Mouse (Mus musculus): ENCODE results near the gene Kat2b. TPM values are rescaled to one million over a fixed set of nuclear protein-coding genes. Genes with fewer than 3 reads are reported as not detected.

The Kat2b gene
- polyA plus RNA-seq, 1 experiment from 2014 or later, result 5.5 TPM

GRCm38 (mm10) chr17:53551306-53552299, 15.1 kb upstream of the Kat2b start:
- peak; percentile 85 for DNase-seq (ENCODE audit: low spot score, missing footprints)
- 53% methylated on average over 8 of the region's 8 CpGs for WGBS
- Histone ChIP-seq H3K27ac (ENCODE audit: low read depth, low read length) (no peak overlapping the region), H3K27me3 (ENCODE audit: control insufficient read depth, insufficient read depth, low read length) (no peaks in the 10 kb centered on the region), H3K9me3 (ENCODE audit: control insufficient read depth, low read length) (no peaks in the 10 kb centered on the region), H3K4me1 (ENCODE audit: control insufficient read depth, insufficient read depth, low read length) (peaks cover 7% of the 10 kb centered on the region), H3K9ac (ENCODE audit: low read length) (no peak overlapping the region), H3K4me3 (ENCODE audit: low read depth, low read length) (no peak overlapping the region), H3K36me3 (ENCODE audit: control insufficient read depth, insufficient read depth, low read length) (no peaks in the 10 kb centered on the region), H3K4me2 (no peak overlapping the region)
- peak; percentile 65; the same call in 1 of the 2 replicates for ATAC-seq (ENCODE audit: low FRiP score)

DNA sequence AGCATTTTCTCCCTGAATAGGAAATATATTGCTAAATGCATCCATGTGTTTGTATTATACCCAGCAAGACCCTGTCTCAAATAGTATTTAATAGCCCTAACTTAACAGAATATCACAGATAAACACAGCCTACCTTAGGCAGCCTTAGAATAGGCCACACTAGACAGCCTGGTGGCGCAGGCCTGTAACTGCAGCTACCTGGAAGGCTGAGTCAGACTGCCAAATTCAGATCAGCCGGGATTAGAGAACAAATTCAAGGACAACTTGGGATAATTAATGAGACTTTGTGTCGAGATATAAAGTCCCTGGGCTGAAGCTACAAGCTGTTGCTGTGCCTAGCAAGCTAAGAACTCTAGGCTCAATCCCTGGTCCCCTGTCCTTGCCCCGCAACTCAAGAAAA, 12.6 kb upstream of the Kat2b start:
- Histone ChIP-seq H3K4me3 (ENCODE audit: low read depth, low read length) (no peak overlapping the region), H3K36me3 (ENCODE audit: control insufficient read depth, insufficient read depth, low read length) (no peaks in the 10 kb centered on the region), H3K27ac (ENCODE audit: low read depth, low read length) (no peak overlapping the region), H3K4me2 (no peak overlapping the region), H3K4me1 (ENCODE audit: control insufficient read depth, insufficient read depth, low read length) (peaks cover 7% of the 10 kb centered on the region), H3K9me3 (ENCODE audit: control insufficient read depth, low read length) (no peaks in the 10 kb centered on the region), H3K9ac (ENCODE audit: low read length) (no peak overlapping the region), H3K27me3 (ENCODE audit: control insufficient read depth, insufficient read depth, low read length) (no peaks in the 10 kb centered on the region)
- DNase-seq (ENCODE audit: low spot score, missing footprints) (no peak), ATAC-seq (ENCODE audit: low FRiP score) (no peak)
- 73% methylated on average over 4 of the region's 4 CpGs for WGBS

GRCm38 (mm10) chr17:53554813-53555212, 11.8 kb upstream of the Kat2b start:
- no peaks in the 10 kb centered on the region for H3K9me3 ChIP-seq (ENCODE audit: control insufficient read depth, low read length)

GRCm38 (mm10) chr17:53557443-53557842, 9.2 kb upstream of the Kat2b start:
- Histone ChIP-seq H3K4me3 (ENCODE audit: low read depth, low read length) (no peak overlapping the region), H3K36me3 (ENCODE audit: control insufficient read depth, insufficient read depth, low read length) (no peaks in the 10 kb centered on the region), H3K27ac (ENCODE audit: low read depth, low read length) (no peak overlapping the region), H3K4me1 (ENCODE audit: control insufficient read depth, insufficient read depth, low read length) (no peaks in the 10 kb centered on the region), H3K4me2 (no peak overlapping the region), H3K9ac (ENCODE audit: low read length) (no peak overlapping the region), H3K27me3 (ENCODE audit: control insufficient read depth, insufficient read depth, low read length) (no peaks in the 10 kb centered on the region), H3K9me3 (ENCODE audit: control insufficient read depth, low read length) (no peaks in the 10 kb centered on the region)
- ATAC-seq (ENCODE audit: low FRiP score), result no peak
- no peak for DNase-seq (ENCODE audit: low spot score, missing footprints)
- WGBS, result 55% methylated on average over 3 of the region's 3 CpGs

More at GRCm38 (mm10) chr17:53554813-53555212, 11.8 kb upstream of the Kat2b start:
- DNase-seq (ENCODE audit: low spot score, missing footprints) (no peak), ATAC-seq (ENCODE audit: low FRiP score) (no peak)
- Histone ChIP-seq H3K4me2 (no peak overlapping the region), H3K9ac (ENCODE audit: low read length) (no peak overlapping the region), H3K36me3 (ENCODE audit: control insufficient read depth, insufficient read depth, low read length) (no peaks in the 10 kb centered on the region), H3K27me3 (ENCODE audit: control insufficient read depth, insufficient read depth, low read length) (no peaks in the 10 kb centered on the region), H3K4me3 (ENCODE audit: low read depth, low read length) (no peak overlapping the region), H3K4me1 (ENCODE audit: control insufficient read depth, insufficient read depth, low read length) (peaks cover 7% of the 10 kb centered on the region), H3K27ac (ENCODE audit: low read depth, low read length) (no peak overlapping the region)
- WGBS, result 82% methylated on average over 3 of the region's 3 CpGs

- 91% methylated on average over 5 of the region's 5 CpGs for WGBS
- ATAC-seq (ENCODE audit: low FRiP score) (no peak), DNase-seq (ENCODE audit: low spot score, missing footprints) (no peak)
- no peaks in the 10 kb centered on the region for H3K9me3 ChIP-seq (ENCODE audit: control insufficient read depth, low read length)
- H3K27me3 ChIP-seq (ENCODE audit: control insufficient read depth, insufficient read depth, low read length), result no peaks in the 10 kb centered on the region
- H3K27ac ChIP-seq (ENCODE audit: low read depth, low read length), result no peak overlapping the region
- no peak overlapping the region for H3K4me3 ChIP-seq (ENCODE audit: low read depth, low read length)
- no peaks in the 10 kb centered on the region for H3K4me1 ChIP-seq (ENCODE audit: control insufficient read depth, insufficient read depth, low read length)
- H3K36me3 ChIP-seq (ENCODE audit: control insufficient read depth, insufficient read depth, low read length), result no peaks in the 10 kb centered on the region
- no peak overlapping the region for H3K4me2 ChIP-seq
- no peak overlapping the region for H3K9ac ChIP-seq (ENCODE audit: low read length)
Observed at GRCm38 (mm10) chr17:53559646-53560045, 7.0 kb upstream of the Kat2b start.

DNA sequence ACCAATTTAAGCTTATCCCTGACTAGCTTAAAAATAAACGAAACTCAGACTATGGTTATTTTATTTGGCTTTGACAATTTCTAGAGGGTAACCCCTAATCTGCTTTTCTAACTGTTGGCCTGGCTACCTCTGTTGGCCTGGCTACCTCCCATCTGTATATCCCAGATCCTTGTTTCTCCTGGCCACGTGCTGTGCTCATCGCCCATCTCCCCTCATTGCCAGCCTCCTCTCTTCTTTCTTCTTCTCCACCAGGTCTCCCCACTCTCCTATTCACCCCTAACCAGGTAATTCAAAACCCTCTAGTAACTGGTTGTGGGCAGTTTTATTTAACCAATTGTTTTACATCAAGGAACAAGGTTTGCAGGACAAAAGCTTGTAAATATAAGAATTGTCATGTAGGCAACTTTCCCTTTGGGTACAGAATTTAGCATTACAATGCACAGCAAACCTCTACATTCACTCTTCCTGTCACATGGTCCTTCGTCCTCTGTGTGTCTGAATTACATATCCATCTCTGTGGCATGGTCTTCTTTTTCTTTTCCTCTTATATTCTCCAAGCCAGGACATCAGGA, 5.1 kb upstream of the Kat2b start:
- ATAC-seq (ENCODE audit: low FRiP score) (no peak), DNase-seq (ENCODE audit: low spot score, missing footprints) (no peak)
- Histone ChIP-seq H3K4me2 (no peak overlapping the region), H3K27me3 (ENCODE audit: control insufficient read depth, insufficient read depth, low read length) (no peaks in the 10 kb centered on the region), H3K9ac (ENCODE audit: low read length) (no peak overlapping the region), H3K27ac (ENCODE audit: low read depth, low read length) (no peak overlapping the region), H3K4me1 (ENCODE audit: control insufficient read depth, insufficient read depth, low read length) (peaks cover 3% of the 10 kb centered on the region), H3K36me3 (ENCODE audit: control insufficient read depth, insufficient read depth, low read length) (no peaks in the 10 kb centered on the region), H3K4me3 (ENCODE audit: low read depth, low read length) (no peak overlapping the region), H3K9me3 (ENCODE audit: control insufficient read depth, low read length) (no peaks in the 10 kb centered on the region)
- 84% methylated on average over 4 of the region's 4 CpGs for WGBS

GRCm38 (mm10) chr17:53564837-53565236, 1.8 kb upstream of the Kat2b start:
- no peak overlapping the region for H3K9ac ChIP-seq (ENCODE audit: low read length)
- no peak overlapping the region for H3K27ac ChIP-seq (ENCODE audit: low read depth, low read length)
- H3K4me2 ChIP-seq, result no peak overlapping the region
- no peaks in the 10 kb centered on the region for H3K9me3 ChIP-seq (ENCODE audit: control insufficient read depth, low read length)
- ATAC-seq (ENCODE audit: low FRiP score) (no peak), DNase-seq (ENCODE audit: low spot score, missing footprints) (no peak)
- H3K4me3 ChIP-seq (ENCODE audit: low read depth, low read length), result no peak overlapping the region
- H3K27me3 ChIP-seq (ENCODE audit: control insufficient read depth, insufficient read depth, low read length), result no peaks in the 10 kb centered on the region
- H3K4me1 ChIP-seq (ENCODE audit: control insufficient read depth, insufficient read depth, low read length), result peaks cover 6% of the 10 kb centered on the region
- WGBS, result 93% methylated on average over 4 of the region's 4 CpGs
- H3K36me3 ChIP-seq (ENCODE audit: control insufficient read depth, insufficient read depth, low read length), result no peaks in the 10 kb centered on the region

DNA sequence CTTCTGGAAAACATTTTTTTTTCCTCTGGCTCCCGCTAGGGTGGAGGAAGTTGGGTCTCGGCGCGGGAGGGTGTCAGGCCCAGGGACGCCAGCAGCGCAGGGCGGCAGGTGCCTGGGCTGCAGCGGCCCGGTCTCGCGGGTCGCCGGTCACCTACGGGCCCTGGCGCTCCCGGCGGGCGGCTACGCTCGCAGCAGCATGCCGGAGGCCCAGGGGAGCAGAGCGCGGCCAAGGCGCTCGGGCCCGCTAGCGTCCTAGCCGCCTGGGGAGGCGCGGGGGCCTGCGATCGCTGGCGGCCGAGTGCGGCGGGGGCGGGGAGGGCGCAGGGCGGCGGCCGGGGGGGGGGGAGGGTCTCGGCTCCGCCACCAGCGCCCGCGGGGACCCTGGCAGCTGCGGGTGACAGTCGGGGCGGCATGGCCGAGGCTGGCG, 271 bp downstream of the Kat2b start:
- H3K4me3 ChIP-seq (ENCODE audit: low read depth, low read length), result peak overlapping the region; percentile 89
- H3K4me2 ChIP-seq, result peak overlapping the region; percentile 93
- ATAC-seq (ENCODE audit: low FRiP score), result peak; percentile 72
- peak overlapping the region; percentile 94 for H3K27ac ChIP-seq (ENCODE audit: low read depth, low read length)
- H3K36me3 ChIP-seq (ENCODE audit: control insufficient read depth, insufficient read depth, low read length), result no peaks in the 10 kb centered on the region
- peak; percentile 97 for DNase-seq (ENCODE audit: low spot score, missing footprints)
- no peaks in the 10 kb centered on the region for H3K27me3 ChIP-seq (ENCODE audit: control insufficient read depth, insufficient read depth, low read length)
- H3K9ac ChIP-seq (ENCODE audit: low read length), result peak overlapping the region; percentile 94
- WGBS, result under 1% methylated on average over 25 of the region's 51 CpGs
- no peaks in the 10 kb centered on the region for H3K9me3 ChIP-seq (ENCODE audit: control insufficient read depth, low read length)
- peaks cover 6% of the 10 kb centered on the region for H3K4me1 ChIP-seq (ENCODE audit: control insufficient read depth, insufficient read depth, low read length)

All from midbrain, embryonic 11.5 days (tissue).